Mouse (Mus musculus) ES-Bruce4 (cell line): ENCODE results near the gene Wscd2.

Source experiments
- CTCF ChIP-seq: IDR thresholded peaks from one replicate; pipeline ENCODE4 v1.8.1; 2011; ENCODE audit warnings: low read depth, low read length
- EP300 ChIP-seq: IDR thresholded peaks from 2 replicates; pipeline ENCODE4 v1.6.1; 2011; ENCODE audit warnings: low read depth, low read length; ENCODE audit not compliant: insufficient read depth
- POLR2A ChIP-seq: IDR thresholded peaks from one replicate; pipeline ENCODE4 v1.8.1; 2011; ENCODE audit warnings: low read length; ENCODE audit not compliant: insufficient read depth

DNA sequence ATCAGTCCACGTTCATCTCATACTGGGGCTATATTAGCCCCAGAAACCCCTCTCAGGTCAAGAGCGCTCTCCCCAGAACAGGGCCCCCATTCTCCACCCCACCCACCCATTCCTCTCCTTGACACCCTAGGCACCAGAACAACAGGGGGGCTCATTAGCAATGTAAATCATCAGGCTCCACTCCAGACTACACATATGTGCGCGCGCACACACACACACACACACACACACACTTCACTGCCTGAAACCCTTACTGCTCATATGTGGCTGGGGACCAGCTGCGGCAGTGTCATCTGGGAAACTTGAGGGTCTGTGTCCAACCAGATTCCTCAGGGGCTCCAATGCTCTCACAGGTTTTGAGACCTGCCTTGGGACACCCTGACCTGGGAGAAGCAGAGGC lies 88.3 kb downstream of the Wscd2 start:
- TF ChIP-seq CTCF (no peak), POLR2A (no peak), EP300 (no peak)
